Mouse (Mus musculus): ENCODE measurements around the gene Apba2. TPM values are rescaled to one million over a fixed set of nuclear protein-coding genes. Genes with fewer than 3 reads are reported as not detected.

The Apba2 gene
- polyA plus RNA-seq, 1 experiment, result not detected

- peaks cover 8% of the 10 kb centered on the region; the same call in 1 of the 2 replicates for H3K4me1 ChIP-seq (ENCODE audit: control insufficient read depth, insufficient read depth, insufficient read length, low read length)
- no peak overlapping the region for H3K4me3 ChIP-seq (ENCODE audit: insufficient read depth, low read depth, low read length)
- H3K27ac ChIP-seq (replicated peaks; ENCODE audit: low read depth, low read length), result no peak overlapping the region
These were observed 63.5 kb downstream of the Apba2 start for GRCm38 (mm10) chr7:64564891-64565571.

- H3K4me3 ChIP-seq (ENCODE audit: insufficient read depth, low read depth, low read length), result no peak overlapping the region
- H3K27ac ChIP-seq (replicated peaks; ENCODE audit: low read depth, low read length), result no peak overlapping the region
- peaks cover 12% of the 10 kb centered on the region; the same call in 1 of the 2 replicates for H3K4me1 ChIP-seq (ENCODE audit: control insufficient read depth, insufficient read depth, insufficient read length, low read length)
These were observed 65.1 kb downstream of the Apba2 start for GRCm38 (mm10) chr7:64566371-64567243.

- Histone ChIP-seq H3K27ac (replicated peaks; ENCODE audit: low read depth, low read length) (no peak overlapping the region), H3K4me3 (ENCODE audit: insufficient read depth, low read depth, low read length) (no peak overlapping the region), H3K4me1 (ENCODE audit: control insufficient read depth, insufficient read depth, insufficient read length, low read length) (peaks cover 12% of the 10 kb centered on the region; the same call in 1 of the 2 replicates)
These were observed 67.2 kb downstream of the Apba2 start for GRCm38 (mm10) chr7:64568722-64569121.

- Histone ChIP-seq H3K27ac (replicated peaks; ENCODE audit: low read depth, low read length) (peak overlapping the region; percentile 43; the same call in 1 of the 2 replicates), H3K4me3 (ENCODE audit: insufficient read depth, low read depth, low read length) (no peak overlapping the region), H3K4me1 (ENCODE audit: control insufficient read depth, insufficient read depth, insufficient read length, low read length) (peaks cover 12% of the 10 kb centered on the region; the same call in 1 of the 2 replicates)
These were observed 68.2 kb downstream of the Apba2 start for GRCm38 (mm10) chr7:64569676-64570075.

- H3K4me3 ChIP-seq (ENCODE audit: insufficient read depth, low read depth, low read length), result no peak overlapping the region
- H3K4me1 ChIP-seq (ENCODE audit: control insufficient read depth, insufficient read depth, insufficient read length, low read length), result peaks cover 12% of the 10 kb centered on the region; the same call in 1 of the 2 replicates
- no peak overlapping the region for H3K27ac ChIP-seq (replicated peaks; ENCODE audit: low read depth, low read length)
These were observed 69.4 kb downstream of the Apba2 start for GRCm38 (mm10) chr7:64570914-64571313.

GRCm38 (mm10) chr7:64574144-64574543, 72.6 kb downstream of the Apba2 start:
- H3K4me1 ChIP-seq (ENCODE audit: control insufficient read depth, insufficient read depth, insufficient read length, low read length), result peaks cover 7% of the 10 kb centered on the region; the same call in 1 of the 2 replicates
- no peak overlapping the region for H3K27ac ChIP-seq (replicated peaks; ENCODE audit: low read depth, low read length)
- H3K4me3 ChIP-seq (ENCODE audit: insufficient read depth, low read depth, low read length), result no peak overlapping the region

GRCm38 (mm10) chr7:64576519-64576951, 75.0 kb downstream of the Apba2 start:
- Histone ChIP-seq H3K4me1 (ENCODE audit: control insufficient read depth, insufficient read depth, insufficient read length, low read length) (no peaks in the 10 kb centered on the region), H3K27ac (replicated peaks; ENCODE audit: low read depth, low read length) (no peak overlapping the region), H3K4me3 (ENCODE audit: insufficient read depth, low read depth, low read length) (no peak overlapping the region)

GRCm38 (mm10) chr7:64578176-64578575, 76.7 kb downstream of the Apba2 start:
- H3K4me1 ChIP-seq (ENCODE audit: control insufficient read depth, insufficient read depth, insufficient read length, low read length), result peaks cover 2% of the 10 kb centered on the region; the same call in 1 of the 2 replicates

GRCm38 (mm10) chr7:64579887-64580286, 78.4 kb downstream of the Apba2 start:
- peaks cover 3% of the 10 kb centered on the region; the same call in 1 of the 2 replicates for H3K4me1 ChIP-seq (ENCODE audit: control insufficient read depth, insufficient read depth, insufficient read length, low read length)
- H3K27ac ChIP-seq (replicated peaks; ENCODE audit: low read depth, low read length), result no peak overlapping the region
- H3K4me3 ChIP-seq (ENCODE audit: insufficient read depth, low read depth, low read length), result no peak overlapping the region

More at GRCm38 (mm10) chr7:64578176-64578575, 76.7 kb downstream of the Apba2 start:
- no peak overlapping the region for H3K4me3 ChIP-seq (ENCODE audit: insufficient read depth, low read depth, low read length)
- H3K27ac ChIP-seq (replicated peaks; ENCODE audit: low read depth, low read length), result no peak overlapping the region

- Histone ChIP-seq H3K27ac (replicated peaks; ENCODE audit: low read depth, low read length) (no peak overlapping the region), H3K4me1 (ENCODE audit: control insufficient read depth, insufficient read depth, insufficient read length, low read length) (peaks cover 3% of the 10 kb centered on the region; the same call in 1 of the 2 replicates), H3K4me3 (ENCODE audit: insufficient read depth, low read depth, low read length) (no peak overlapping the region)
These were observed 78.8 kb downstream of the Apba2 start for GRCm38 (mm10) chr7:64580293-64580692.

GRCm38 (mm10) chr7:64582358-64582757, 80.9 kb downstream of the Apba2 start:
- no peak overlapping the region for H3K27ac ChIP-seq (replicated peaks; ENCODE audit: low read depth, low read length)
- no peak overlapping the region for H3K4me3 ChIP-seq (ENCODE audit: insufficient read depth, low read depth, low read length)
- H3K4me1 ChIP-seq (ENCODE audit: control insufficient read depth, insufficient read depth, insufficient read length, low read length), result peaks cover 3% of the 10 kb centered on the region; the same call in 1 of the 2 replicates

- Histone ChIP-seq H3K4me3 (ENCODE audit: insufficient read depth, low read depth, low read length) (no peak overlapping the region), H3K4me1 (ENCODE audit: control insufficient read depth, insufficient read depth, insufficient read length, low read length) (peaks cover 3% of the 10 kb centered on the region; the same call in 1 of the 2 replicates)
These were observed 82.2 kb downstream of the Apba2 start for GRCm38 (mm10) chr7:64583670-64584121.

GRCm38 (mm10) chr7:64586133-64586532, 84.6 kb downstream of the Apba2 start:
- H3K4me1 ChIP-seq (ENCODE audit: control insufficient read depth, insufficient read depth, insufficient read length, low read length), result peaks cover 3% of the 10 kb centered on the region; the same call in 1 of the 2 replicates
- H3K4me3 ChIP-seq (ENCODE audit: insufficient read depth, low read depth, low read length), result no peak overlapping the region
- H3K27ac ChIP-seq (replicated peaks; ENCODE audit: low read depth, low read length), result no peak overlapping the region

More at GRCm38 (mm10) chr7:64583670-64584121, 82.2 kb downstream of the Apba2 start:
- H3K27ac ChIP-seq (replicated peaks; ENCODE audit: low read depth, low read length), result no peak overlapping the region

GRCm38 (mm10) chr7:64586571-64586970, 85.1 kb downstream of the Apba2 start:
- H3K27ac ChIP-seq (replicated peaks; ENCODE audit: low read depth, low read length), result no peak overlapping the region
- peaks cover 3% of the 10 kb centered on the region; the same call in 1 of the 2 replicates for H3K4me1 ChIP-seq (ENCODE audit: control insufficient read depth, insufficient read depth, insufficient read length, low read length)
- no peak overlapping the region for H3K4me3 ChIP-seq (ENCODE audit: insufficient read depth, low read depth, low read length)
